Mouse (Mus musculus): ENCODE measurements at regions not wholly inside any gene's neighbourhood (a gene's known extent, or its start where the extent isn't known, plus 50 kb on each side); places are given as distances from the start of the nearest gene placed in this dataset.

GRCm38 (mm10) chr3:19458386-19458785 lies 170.1 kb downstream of the 1700064H15Rik start:
- Histone ChIP-seq H3K9ac (ENCODE audit: low read depth, low read length) (no peak overlapping the region), H3K9me3 (replicated peaks; ENCODE audit: control insufficient read depth, low read length) (no peaks in the 10 kb centered on the region), H3K36me3 (ENCODE audit: control insufficient read depth, insufficient read depth) (no peaks in the 10 kb centered on the region), H3K27ac (ENCODE audit: low read length) (no peak overlapping the region), H3K27me3 (ENCODE audit: control insufficient read depth, insufficient read depth, low read depth, low read length) (no peaks in the 10 kb centered on the region), H3K4me3 (ENCODE audit: low read depth, low read length) (no peak overlapping the region), H3K4me2 (ENCODE audit: low read depth, low read length) (no peak overlapping the region), H3K4me1 (ENCODE audit: control insufficient read depth, low read depth, low read length) (no peaks in the 10 kb centered on the region)
- 70% methylated on average over 8 of the region's 8 CpGs for WGBS (ENCODE audit: insufficient replicate concordance)
- ATAC-seq (ENCODE audit: low read depth) = no peak

- no peaks in the 10 kb centered on the region for H3K4me1 ChIP-seq (ENCODE audit: control insufficient read depth, low read depth, low read length)
- H3K4me3 ChIP-seq (ENCODE audit: low read depth, low read length) = no peak overlapping the region
- no peak overlapping the region for H3K4me2 ChIP-seq (ENCODE audit: low read depth, low read length)
- no peaks in the 10 kb centered on the region for H3K9me3 ChIP-seq (replicated peaks; ENCODE audit: control insufficient read depth, low read length)
- 75% methylated on average over 2 of the region's 2 CpGs for WGBS (ENCODE audit: insufficient replicate concordance)
- H3K36me3 ChIP-seq (ENCODE audit: control insufficient read depth, insufficient read depth) = no peaks in the 10 kb centered on the region
- no peak for ATAC-seq (ENCODE audit: low read depth)
- no peak overlapping the region for H3K27ac ChIP-seq (ENCODE audit: low read length)
- no peak overlapping the region for H3K9ac ChIP-seq (ENCODE audit: low read depth, low read length)
- no peaks in the 10 kb centered on the region for H3K27me3 ChIP-seq (ENCODE audit: control insufficient read depth, insufficient read depth, low read depth, low read length)
Observed at GRCm38 (mm10) chr3:19457431-19457830, 171.0 kb downstream of the 1700064H15Rik start.

DNA sequence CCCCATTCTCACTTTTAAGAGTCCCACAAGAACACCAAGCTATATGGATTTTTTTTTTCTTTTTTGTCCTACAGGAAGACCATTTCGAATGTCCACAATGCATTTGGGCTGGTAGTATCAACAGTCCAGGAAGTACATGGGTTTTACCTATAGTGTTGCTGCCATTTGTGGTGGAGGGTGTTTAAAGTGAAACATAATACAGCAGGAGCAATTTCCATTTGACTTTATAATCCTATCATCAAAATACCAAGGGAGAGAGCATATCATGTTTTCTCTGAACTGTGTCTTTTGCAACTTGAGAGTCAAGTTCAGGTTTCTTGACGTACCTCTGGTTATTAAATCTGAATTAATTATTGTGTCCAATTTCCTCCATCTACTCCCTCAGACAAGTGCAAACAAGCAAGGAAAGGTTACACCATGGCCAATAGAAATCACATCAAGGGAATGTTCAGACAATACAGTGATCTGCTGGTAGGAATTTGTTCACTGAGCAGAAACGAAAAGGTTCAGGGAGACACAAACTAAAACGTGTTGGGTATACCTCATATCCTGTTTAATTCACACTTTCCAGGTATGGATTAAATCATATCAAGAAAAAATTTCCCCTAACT lies 172.5 kb downstream of the 1700064H15Rik start:
- no peak for ATAC-seq (ENCODE audit: low read depth)
- WGBS (ENCODE audit: insufficient replicate concordance) = 58% methylated on average over 4 of the region's 4 CpGs
- no peak overlapping the region for H3K4me3 ChIP-seq (ENCODE audit: low read depth, low read length)
- no peaks in the 10 kb centered on the region for H3K36me3 ChIP-seq (ENCODE audit: control insufficient read depth, insufficient read depth)
- H3K4me1 ChIP-seq (ENCODE audit: control insufficient read depth, low read depth, low read length) = no peaks in the 10 kb centered on the region
- no peaks in the 10 kb centered on the region for H3K27me3 ChIP-seq (ENCODE audit: control insufficient read depth, insufficient read depth, low read depth, low read length)
- no peak overlapping the region for H3K27ac ChIP-seq (ENCODE audit: low read length)
- H3K4me2 ChIP-seq (ENCODE audit: low read depth, low read length) = no peak overlapping the region
- H3K9ac ChIP-seq (ENCODE audit: low read depth, low read length) = no peak overlapping the region
- H3K9me3 ChIP-seq (replicated peaks; ENCODE audit: control insufficient read depth, low read length) = no peaks in the 10 kb centered on the region

- Histone ChIP-seq H3K27me3 (ENCODE audit: control insufficient read depth, insufficient read depth, low read depth, low read length) (no peaks in the 10 kb centered on the region), H3K4me3 (ENCODE audit: low read depth, low read length) (no peak overlapping the region), H3K4me2 (ENCODE audit: low read depth, low read length) (no peak overlapping the region), H3K4me1 (ENCODE audit: control insufficient read depth, low read depth, low read length) (no peaks in the 10 kb centered on the region), H3K9ac (ENCODE audit: low read depth, low read length) (no peak overlapping the region), H3K36me3 (ENCODE audit: control insufficient read depth, insufficient read depth) (no peaks in the 10 kb centered on the region), H3K27ac (ENCODE audit: low read length) (no peak overlapping the region), H3K9me3 (replicated peaks; ENCODE audit: control insufficient read depth, low read length) (no peaks in the 10 kb centered on the region)
- 12% methylated on average over 3 of the region's 3 CpGs for WGBS (ENCODE audit: insufficient replicate concordance)
- no peak for ATAC-seq (ENCODE audit: low read depth)
Observed at GRCm38 (mm10) chr3:19451022-19451421, 177.5 kb downstream of the 1700064H15Rik start.

GRCm38 (mm10) chr3:19448931-19449330 lies 179.5 kb downstream of the 1700064H15Rik start:
- H3K36me3 ChIP-seq (ENCODE audit: control insufficient read depth, insufficient read depth) = no peaks in the 10 kb centered on the region
- no peak overlapping the region for H3K4me3 ChIP-seq (ENCODE audit: low read depth, low read length)
- no peak overlapping the region for H3K27ac ChIP-seq (ENCODE audit: low read length)
- H3K4me1 ChIP-seq (ENCODE audit: control insufficient read depth, low read depth, low read length) = no peaks in the 10 kb centered on the region
- WGBS (ENCODE audit: insufficient replicate concordance) = 75% methylated on average over 3 of the region's 3 CpGs
- no peaks in the 10 kb centered on the region for H3K27me3 ChIP-seq (ENCODE audit: control insufficient read depth, insufficient read depth, low read depth, low read length)
- ATAC-seq (ENCODE audit: low read depth) = no peak
- H3K4me2 ChIP-seq (ENCODE audit: low read depth, low read length) = no peak overlapping the region
- no peaks in the 10 kb centered on the region for H3K9me3 ChIP-seq (replicated peaks; ENCODE audit: control insufficient read depth, low read length)
- no peak overlapping the region for H3K9ac ChIP-seq (ENCODE audit: low read depth, low read length)

- ATAC-seq (ENCODE audit: low read depth) = no peak
- H3K27me3 ChIP-seq (ENCODE audit: control insufficient read depth, insufficient read depth, low read depth, low read length) = no peaks in the 10 kb centered on the region
- 64% methylated on average over 2 of the region's 2 CpGs for WGBS (ENCODE audit: insufficient replicate concordance)
Observed at GRCm38 (mm10) chr3:19448192-19448591, 180.3 kb downstream of the 1700064H15Rik start.

GRCm38 (mm10) chr3:19447733-19448132 lies 180.7 kb downstream of the 1700064H15Rik start:
- no peak overlapping the region for H3K9ac ChIP-seq (ENCODE audit: low read depth, low read length)
- no peak overlapping the region for H3K4me3 ChIP-seq (ENCODE audit: low read depth, low read length)
- H3K27me3 ChIP-seq (ENCODE audit: control insufficient read depth, insufficient read depth, low read depth, low read length) = no peaks in the 10 kb centered on the region
- no peaks in the 10 kb centered on the region for H3K36me3 ChIP-seq (ENCODE audit: control insufficient read depth, insufficient read depth)
- 17% methylated on average over 1 of the region's 1 CpGs for WGBS (ENCODE audit: insufficient replicate concordance)
- no peaks in the 10 kb centered on the region for H3K4me1 ChIP-seq (ENCODE audit: control insufficient read depth, low read depth, low read length)
- H3K9me3 ChIP-seq (replicated peaks; ENCODE audit: control insufficient read depth, low read length) = no peaks in the 10 kb centered on the region
- no peak overlapping the region for H3K4me2 ChIP-seq (ENCODE audit: low read depth, low read length)
- peak; percentile 88 for ATAC-seq (ENCODE audit: low read depth)
- H3K27ac ChIP-seq (ENCODE audit: low read length) = no peak overlapping the region

More at GRCm38 (mm10) chr3:19448192-19448591, 180.3 kb downstream of the 1700064H15Rik start:
- Histone ChIP-seq H3K4me1 (ENCODE audit: control insufficient read depth, low read depth, low read length) (no peaks in the 10 kb centered on the region), H3K36me3 (ENCODE audit: control insufficient read depth, insufficient read depth) (no peaks in the 10 kb centered on the region), H3K9ac (ENCODE audit: low read depth, low read length) (no peak overlapping the region), H3K27ac (ENCODE audit: low read length) (no peak overlapping the region), H3K4me3 (ENCODE audit: low read depth, low read length) (no peak overlapping the region), H3K9me3 (replicated peaks; ENCODE audit: control insufficient read depth, low read length) (no peaks in the 10 kb centered on the region), H3K4me2 (ENCODE audit: low read depth, low read length) (no peak overlapping the region)

DNA sequence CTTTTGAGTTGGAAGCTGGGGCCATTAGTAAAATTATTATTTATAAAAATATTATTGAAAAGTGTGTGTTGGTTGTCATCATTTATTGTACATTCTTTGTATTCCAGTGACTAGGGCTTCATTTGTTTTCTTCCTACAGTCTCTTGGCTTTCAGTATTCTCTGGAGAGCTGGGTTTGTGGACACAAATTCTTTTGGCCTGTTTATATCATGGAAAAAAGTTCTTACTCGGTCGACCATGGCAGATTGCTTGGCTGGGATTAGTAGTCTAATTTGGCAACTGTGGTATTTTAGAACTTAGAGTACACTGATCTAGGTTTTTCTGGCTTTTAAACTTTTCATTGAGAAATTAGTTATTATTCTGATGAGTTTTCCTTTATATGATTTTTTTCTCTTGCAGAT lies 183.6 kb downstream of the 1700064H15Rik start:
- H3K27ac ChIP-seq (ENCODE audit: low read length) = no peak overlapping the region
- no peak overlapping the region for H3K4me2 ChIP-seq (ENCODE audit: low read depth, low read length)
- H3K4me1 ChIP-seq (ENCODE audit: control insufficient read depth, low read depth, low read length) = no peaks in the 10 kb centered on the region
- no peaks in the 10 kb centered on the region for H3K27me3 ChIP-seq (ENCODE audit: control insufficient read depth, insufficient read depth, low read depth, low read length)
- no peak for ATAC-seq (ENCODE audit: low read depth)
- no peaks in the 10 kb centered on the region for H3K9me3 ChIP-seq (replicated peaks; ENCODE audit: control insufficient read depth, low read length)
- WGBS (ENCODE audit: insufficient replicate concordance) = 59% methylated on average over 2 of the region's 2 CpGs
- H3K4me3 ChIP-seq (ENCODE audit: low read depth, low read length) = no peak overlapping the region
- no peak overlapping the region for H3K9ac ChIP-seq (ENCODE audit: low read depth, low read length)
- no peaks in the 10 kb centered on the region for H3K36me3 ChIP-seq (ENCODE audit: control insufficient read depth, insufficient read depth)

DNA sequence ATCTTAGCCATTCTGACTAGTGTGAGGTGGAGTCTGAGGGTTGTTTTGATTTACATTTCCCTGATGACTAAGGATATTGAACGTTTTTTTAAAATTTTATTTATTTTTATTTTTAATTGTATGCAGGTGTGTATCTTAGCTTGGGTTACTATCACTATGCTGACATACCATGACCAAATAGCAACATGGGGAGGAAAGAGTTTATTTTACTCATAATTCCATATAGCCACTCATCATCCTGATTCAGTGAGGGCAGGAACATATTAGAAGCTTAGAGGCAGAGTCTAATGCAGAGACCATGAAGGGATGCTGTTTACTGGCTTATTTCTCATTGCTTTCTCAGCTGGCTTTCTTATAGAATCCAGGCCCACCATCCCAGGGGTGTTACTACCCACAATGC lies 186.7 kb downstream of the 1700064H15Rik start:
- 28% methylated on average over 1 of the region's 1 CpGs for WGBS (ENCODE audit: insufficient replicate concordance)
- Histone ChIP-seq H3K27ac (ENCODE audit: low read length) (no peak overlapping the region), H3K9ac (ENCODE audit: low read depth, low read length) (no peak overlapping the region), H3K4me3 (ENCODE audit: low read depth, low read length) (no peak overlapping the region), H3K27me3 (ENCODE audit: control insufficient read depth, insufficient read depth, low read depth, low read length) (no peaks in the 10 kb centered on the region), H3K9me3 (replicated peaks; ENCODE audit: control insufficient read depth, low read length) (no peaks in the 10 kb centered on the region), H3K36me3 (ENCODE audit: control insufficient read depth, insufficient read depth) (no peaks in the 10 kb centered on the region), H3K4me1 (ENCODE audit: control insufficient read depth, low read depth, low read length) (no peaks in the 10 kb centered on the region), H3K4me2 (ENCODE audit: low read depth, low read length) (no peak overlapping the region)
- no peak for ATAC-seq (ENCODE audit: low read depth)
